Mouse (Mus musculus) E14TG2a.4 (cell line): ENCODE measurements around the gene Ntrk3.

Experiments used
- CTCF ChIP-seq: conservative IDR thresholded peaks from 2 replicates; pipeline ENCODE4 v1.5.1; 2014; ENCODE audit warnings: low read length
- NANOG ChIP-seq: IDR thresholded peaks from 2 replicates; pipeline ENCODE4 v1.6.1; 2014; ENCODE audit warnings: borderline replicate concordance, low read length, mixed read lengths
- POU5F1 ChIP-seq: IDR thresholded peaks from 2 replicates; pipeline ENCODE4 v1.6.1; 2014; ENCODE audit warnings: low read length, borderline replicate concordance

DNA sequence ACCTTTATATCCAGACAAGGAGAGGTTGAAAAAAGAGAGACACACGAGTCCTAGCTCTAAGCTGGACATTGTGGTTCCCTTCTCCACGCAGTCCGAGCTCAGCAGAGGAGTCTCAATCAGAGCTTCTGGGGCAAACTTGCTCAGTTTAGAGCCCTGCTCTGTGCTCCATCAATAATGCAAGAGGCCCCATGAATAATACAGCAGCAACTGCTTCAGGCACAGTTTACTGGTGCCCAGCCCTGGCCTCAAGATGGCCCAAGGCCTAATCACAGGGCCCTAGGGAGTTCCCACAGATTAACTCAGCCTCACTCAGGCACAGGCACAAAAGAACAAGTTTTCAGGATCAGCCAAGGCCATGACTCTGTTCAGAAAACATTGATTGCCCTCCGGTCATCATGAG lies 266.1 kb downstream of the Ntrk3 start:
- no peak for TF ChIP-seq CTCF
- TF ChIP-seq NANOG, result no peak
- TF ChIP-seq POU5F1, result no peak
